Mouse (Mus musculus): ENCODE results near the gene P2rx4. TPM values are rescaled to one million over a fixed set of nuclear protein-coding genes. Genes with fewer than 3 reads are reported as not detected.
A peak's percentile ranks its signal among the peaks of the same experiment; 100 is the strongest.

Gene P2rx4
- polyA plus RNA-seq, 1 experiment = not detected

DNA sequence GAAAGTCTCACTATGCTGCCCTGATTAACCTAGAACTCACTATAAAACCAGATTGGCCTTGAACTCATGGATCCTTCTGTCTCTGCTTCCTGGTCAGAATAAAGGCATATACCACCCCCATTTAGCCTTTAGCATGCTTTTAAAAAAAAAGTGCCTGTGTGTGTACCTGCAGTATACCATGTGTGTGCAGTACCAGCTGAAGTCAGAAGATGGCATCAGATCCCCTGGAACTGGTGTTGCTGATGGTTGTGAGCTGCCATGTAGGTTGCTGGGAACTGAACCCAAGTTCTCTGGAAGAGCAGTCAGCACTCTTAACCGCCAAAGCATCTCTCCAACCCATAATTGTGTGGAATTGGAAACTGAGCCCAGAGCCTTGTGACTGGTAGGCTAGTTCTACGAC, 9.4 kb downstream of the P2rx4 start:
- no peak overlapping the region for H3K4me3 ChIP-seq (ENCODE audit: insufficient read depth, low read depth, low read length)
- 100% methylated on average over 2 of the region's 2 CpGs for WGBS
- H3K4me1 ChIP-seq (ENCODE audit: control insufficient read depth, insufficient read depth, low read length) = no peaks in the 10 kb centered on the region
- H3K27ac ChIP-seq (ENCODE audit: insufficient read depth, low read depth, low read length) = no peak overlapping the region
- TF ChIP-seq CTCF (IDR thresholded peaks at IDR 0.05; ENCODE audit: insufficient read depth, low read depth, low read length) (no peak), POLR2A (IDR thresholded peaks at IDR 0.05; ENCODE audit: insufficient read depth, low read depth, low read length) (no peak)

DNA sequence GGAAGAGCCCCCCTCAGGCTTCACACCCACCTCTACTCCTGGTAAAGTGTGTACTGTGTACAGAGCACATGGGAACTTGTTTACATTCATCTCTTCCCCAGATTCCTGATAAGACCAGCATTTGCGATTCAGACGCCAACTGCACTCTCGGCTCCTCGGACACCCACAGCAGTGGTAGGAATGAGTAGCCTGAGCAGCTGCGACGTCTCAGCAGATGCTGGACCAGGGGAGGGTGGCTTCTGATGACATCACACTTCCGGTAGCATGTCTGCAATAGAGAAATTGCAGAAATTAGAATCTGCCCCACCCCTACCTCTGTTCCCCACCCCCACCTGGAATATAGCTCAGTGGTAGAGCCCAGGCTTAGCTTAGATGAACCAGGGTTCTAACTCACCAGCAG, 11.1 kb downstream of the P2rx4 start:
- 80% methylated on average over 7 of the region's 7 CpGs for WGBS
- Histone ChIP-seq H3K27ac (ENCODE audit: insufficient read depth, low read depth, low read length) (no peak overlapping the region), H3K4me3 (ENCODE audit: insufficient read depth, low read depth, low read length) (no peak overlapping the region), H3K4me1 (ENCODE audit: control insufficient read depth, insufficient read depth, low read length) (no peaks in the 10 kb centered on the region)
- TF ChIP-seq CTCF (IDR thresholded peaks at IDR 0.05; ENCODE audit: insufficient read depth, low read depth, low read length) (no peak), POLR2A (IDR thresholded peaks at IDR 0.05; ENCODE audit: insufficient read depth, low read depth, low read length) (no peak)

DNA sequence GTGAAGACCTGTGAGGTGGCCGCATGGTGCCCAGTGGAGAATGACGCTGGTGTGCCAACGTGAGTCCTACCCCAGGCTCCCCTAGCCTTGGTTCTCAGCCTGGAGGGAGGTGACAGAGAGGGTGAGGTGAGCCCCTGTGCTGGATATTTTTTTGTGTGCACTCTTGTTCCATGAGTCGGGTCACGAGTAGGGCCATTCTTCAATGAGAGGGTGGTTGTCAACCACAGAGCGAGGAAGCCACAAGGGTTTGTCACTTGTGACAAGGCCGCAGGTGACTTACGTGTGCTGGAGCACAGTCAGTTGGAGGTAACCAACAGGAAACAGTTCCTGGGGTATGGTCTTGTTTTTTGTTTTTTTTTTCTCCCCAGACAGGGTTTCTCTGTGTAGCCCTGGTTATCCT, 11.8 kb downstream of the P2rx4 start:
- Histone ChIP-seq H3K4me3 (ENCODE audit: insufficient read depth, low read depth, low read length) (no peak overlapping the region), H3K27ac (ENCODE audit: insufficient read depth, low read depth, low read length) (no peak overlapping the region), H3K4me1 (ENCODE audit: control insufficient read depth, insufficient read depth, low read length) (no peaks in the 10 kb centered on the region)
- TF ChIP-seq CTCF (IDR thresholded peaks at IDR 0.05; ENCODE audit: insufficient read depth, low read depth, low read length) (no peak), POLR2A (IDR thresholded peaks at IDR 0.05; ENCODE audit: insufficient read depth, low read depth, low read length) (no peak)
- WGBS = 98% methylated on average over 8 of the region's 8 CpGs

DNA sequence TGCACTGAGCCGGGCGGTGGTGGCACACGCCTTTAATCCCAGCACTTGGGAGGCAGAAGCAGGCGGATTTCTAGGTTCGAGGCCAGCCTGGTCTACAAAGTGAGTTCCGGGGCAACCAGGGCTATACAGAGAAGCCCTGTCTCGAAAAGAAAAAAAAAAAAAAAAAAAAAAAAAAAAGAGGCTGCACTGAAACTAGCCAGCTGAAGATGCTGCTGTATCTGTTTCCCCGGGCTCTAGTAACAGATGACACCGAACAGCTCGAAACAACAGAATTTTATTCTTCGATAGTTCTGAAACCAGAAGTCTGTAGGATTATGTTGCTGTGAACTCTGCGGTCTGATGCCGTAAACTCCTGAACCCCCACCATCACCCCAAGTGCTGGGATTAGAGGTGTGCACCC, 18.1 kb downstream of the P2rx4 start:
- 89% methylated on average over 13 of the region's 13 CpGs for WGBS
- TF ChIP-seq CTCF (IDR thresholded peaks at IDR 0.05; ENCODE audit: insufficient read depth, low read depth, low read length) (no peak), POLR2A (IDR thresholded peaks at IDR 0.05; ENCODE audit: insufficient read depth, low read depth, low read length) (no peak)

DNA sequence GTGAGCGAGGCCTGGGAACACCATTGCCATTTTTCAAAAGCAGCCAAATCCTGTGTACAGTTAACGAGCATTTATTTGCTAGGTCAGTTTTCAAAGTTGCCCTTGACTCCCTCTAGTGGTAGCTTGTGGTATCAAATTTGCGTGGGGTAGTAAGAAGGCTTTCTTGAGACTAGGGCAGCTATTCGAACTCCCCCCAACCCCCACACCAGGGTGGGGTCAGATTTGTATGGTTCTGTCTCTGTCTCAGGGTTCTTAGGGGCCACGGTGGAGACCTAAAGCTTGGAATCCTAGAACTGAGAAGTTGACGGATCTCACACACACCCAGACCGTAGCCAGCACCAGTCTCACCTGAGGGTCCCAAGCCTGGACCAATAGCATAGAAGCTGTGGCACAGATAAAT, 18.7 kb downstream of the P2rx4 start:
- H3K27ac ChIP-seq (ENCODE audit: insufficient read depth, low read depth, low read length) = no peak overlapping the region
- no peak overlapping the region for H3K4me3 ChIP-seq (ENCODE audit: insufficient read depth, low read depth, low read length)
- TF ChIP-seq POLR2A (IDR thresholded peaks at IDR 0.05; ENCODE audit: insufficient read depth, low read depth, low read length) (no peak), CTCF (IDR thresholded peaks at IDR 0.05; ENCODE audit: insufficient read depth, low read depth, low read length) (no peak)
- no peaks in the 10 kb centered on the region for H3K4me1 ChIP-seq (ENCODE audit: control insufficient read depth, insufficient read depth, low read length)
- WGBS = 12% methylated on average over 7 of the region's 7 CpGs

More for the DNA sequence above, 18.1 kb downstream of the P2rx4 start:
- Histone ChIP-seq H3K27ac (ENCODE audit: insufficient read depth, low read depth, low read length) (no peak overlapping the region), H3K4me3 (ENCODE audit: insufficient read depth, low read depth, low read length) (no peak overlapping the region), H3K4me1 (ENCODE audit: control insufficient read depth, insufficient read depth, low read length) (no peaks in the 10 kb centered on the region)

DNA sequence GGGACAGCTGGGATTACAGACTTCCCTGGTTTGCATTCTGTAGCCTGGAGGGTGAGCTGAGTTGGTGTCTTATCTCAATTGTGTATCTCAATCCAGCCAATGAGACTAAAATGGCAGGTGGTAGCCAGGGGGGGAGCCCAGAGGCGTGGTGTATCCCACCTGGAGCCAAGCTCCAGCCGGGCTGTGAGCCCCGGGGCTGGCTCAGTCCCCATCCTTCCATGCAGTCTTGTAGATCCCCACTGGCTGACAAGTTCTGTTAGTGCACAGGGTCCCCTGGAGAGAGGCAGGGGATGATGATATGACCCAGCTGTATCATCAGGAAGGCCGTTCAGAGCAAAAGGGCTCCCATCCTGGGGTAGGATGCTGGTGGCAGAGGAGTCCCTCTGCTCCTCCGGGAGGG, 19.3 kb downstream of the P2rx4 start:
- H3K4me1 ChIP-seq (ENCODE audit: control insufficient read depth, insufficient read depth, low read length) = no peaks in the 10 kb centered on the region
- H3K27ac ChIP-seq (ENCODE audit: insufficient read depth, low read depth, low read length) = no peak overlapping the region
- H3K4me3 ChIP-seq (ENCODE audit: insufficient read depth, low read depth, low read length) = no peak overlapping the region
- 72% methylated on average over 5 of the region's 5 CpGs for WGBS
- no peak for TF ChIP-seq CTCF (IDR thresholded peaks at IDR 0.05; ENCODE audit: insufficient read depth, low read depth, low read length)
- TF ChIP-seq POLR2A (IDR thresholded peaks at IDR 0.05; ENCODE audit: insufficient read depth, low read depth, low read length) = no peak

DNA sequence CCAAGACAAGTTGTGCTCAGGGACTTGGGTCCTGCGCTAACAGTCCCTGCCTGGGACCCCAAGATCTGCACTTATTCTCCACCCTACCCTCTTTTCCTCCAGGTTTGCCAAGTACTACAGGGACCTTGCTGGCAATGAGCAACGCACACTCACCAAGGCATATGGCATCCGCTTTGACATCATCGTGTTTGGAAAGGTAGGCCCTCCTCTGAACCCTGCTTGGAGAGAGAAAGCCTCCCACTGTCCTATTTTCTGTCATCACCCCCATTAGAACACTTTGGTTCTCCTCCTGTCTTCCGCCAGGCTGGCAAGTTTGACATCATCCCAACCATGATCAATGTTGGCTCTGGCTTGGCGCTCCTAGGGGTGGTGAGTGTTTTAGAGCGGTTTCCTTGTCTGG, 19.8 kb downstream of the P2rx4 start:
- TF ChIP-seq CTCF (IDR thresholded peaks at IDR 0.05; ENCODE audit: insufficient read depth, low read depth, low read length) = no peak
- TF ChIP-seq POLR2A (IDR thresholded peaks at IDR 0.05; ENCODE audit: insufficient read depth, low read depth, low read length) = no peak
- 91% methylated on average over 7 of the region's 7 CpGs for WGBS
- Histone ChIP-seq H3K4me1 (ENCODE audit: control insufficient read depth, insufficient read depth, low read length) (no peaks in the 10 kb centered on the region), H3K4me3 (ENCODE audit: insufficient read depth, low read depth, low read length) (no peak overlapping the region), H3K27ac (ENCODE audit: insufficient read depth, low read depth, low read length) (no peak overlapping the region)

DNA sequence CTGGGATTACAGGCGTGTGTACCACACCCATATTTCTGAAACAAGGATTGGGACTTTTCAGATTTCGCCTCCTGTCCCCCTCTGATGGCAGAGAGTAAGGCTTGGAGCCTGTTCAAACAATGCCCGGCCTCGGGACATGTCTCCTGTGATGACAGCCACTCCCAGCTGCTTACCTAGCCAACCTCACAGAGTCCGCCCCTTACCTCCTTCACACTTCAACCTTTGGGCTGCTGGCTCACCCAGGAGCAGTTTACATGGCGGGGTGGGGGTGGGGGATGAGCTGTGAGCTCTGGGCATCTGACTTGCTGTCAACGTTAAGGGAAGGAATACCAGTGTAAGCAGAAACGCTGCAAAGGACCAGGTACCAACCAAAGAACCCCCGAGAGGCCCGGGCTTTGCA, 23.4 kb downstream of the P2rx4 start:
- no peak for TF ChIP-seq POLR2A (IDR thresholded peaks at IDR 0.05; ENCODE audit: insufficient read depth, low read depth, low read length)
- no peak for TF ChIP-seq CTCF (IDR thresholded peaks at IDR 0.05; ENCODE audit: insufficient read depth, low read depth, low read length)
- no peak overlapping the region for H3K4me3 ChIP-seq (ENCODE audit: insufficient read depth, low read depth, low read length)
- WGBS = 91% methylated on average over 10 of the region's 10 CpGs
- no peak overlapping the region for H3K27ac ChIP-seq (ENCODE audit: insufficient read depth, low read depth, low read length)
- peaks cover 4% of the 10 kb centered on the region; the same call in 1 of the 2 replicates for H3K4me1 ChIP-seq (ENCODE audit: control insufficient read depth, insufficient read depth, low read length)

DNA sequence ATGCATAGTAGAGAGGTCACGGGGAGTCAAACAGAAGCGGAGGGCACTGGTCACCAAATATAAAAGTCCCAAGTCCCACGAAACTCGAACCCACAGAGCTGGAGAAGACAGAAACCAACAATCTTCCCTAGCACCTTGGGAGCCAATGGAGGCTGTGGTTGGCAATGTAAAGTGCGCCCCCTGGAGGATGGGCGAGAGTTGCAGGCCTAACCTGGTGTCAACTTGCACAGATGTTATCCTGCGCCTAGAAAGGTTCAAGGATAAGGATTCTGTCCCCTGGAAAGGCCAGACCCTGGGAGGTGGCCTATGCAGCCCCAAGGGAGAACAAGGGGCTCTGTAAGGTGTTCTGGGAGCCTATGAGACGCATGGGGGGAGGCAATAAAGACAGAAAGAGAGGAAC, 24.0 kb downstream of the P2rx4 start:
- TF ChIP-seq CTCF (IDR thresholded peaks at IDR 0.05; ENCODE audit: insufficient read depth, low read depth, low read length) (peak; percentile 77), POLR2A (IDR thresholded peaks at IDR 0.05; ENCODE audit: insufficient read depth, low read depth, low read length) (no peak)
- H3K4me1 ChIP-seq (ENCODE audit: control insufficient read depth, insufficient read depth, low read length) = peaks cover 4% of the 10 kb centered on the region; the same call in 1 of the 2 replicates
- no peak overlapping the region for H3K4me3 ChIP-seq (ENCODE audit: insufficient read depth, low read depth, low read length)
- H3K27ac ChIP-seq (ENCODE audit: insufficient read depth, low read depth, low read length) = no peak overlapping the region
- WGBS = 75% methylated on average over 8 of the region's 8 CpGs

Measured in olfactory bulb, adult 2 months (tissue).